Mouse (Mus musculus): ENCODE data around the gene Phc3.

GRCm38 (mm10) chr3:31015682-31016443 lies 46.6 kb upstream of the Phc3 start:
- TF ChIP-seq POLR2A (IDR thresholded peaks at IDR 0.05; ENCODE audit: control insufficient read depth, extremely low read depth, insufficient read depth, low read length, poor library complexity) (no peak), CTCF (IDR thresholded peaks at IDR 0.05; ENCODE audit: borderline replicate concordance, control insufficient read depth, extremely low read depth, insufficient read depth, low read length, poor library complexity) (no peak)

Data from thymus, adult 2 months (tissue).